Mouse (Mus musculus): ENCODE results near the gene Ccdc126.

The Ccdc126 gene

DNA sequence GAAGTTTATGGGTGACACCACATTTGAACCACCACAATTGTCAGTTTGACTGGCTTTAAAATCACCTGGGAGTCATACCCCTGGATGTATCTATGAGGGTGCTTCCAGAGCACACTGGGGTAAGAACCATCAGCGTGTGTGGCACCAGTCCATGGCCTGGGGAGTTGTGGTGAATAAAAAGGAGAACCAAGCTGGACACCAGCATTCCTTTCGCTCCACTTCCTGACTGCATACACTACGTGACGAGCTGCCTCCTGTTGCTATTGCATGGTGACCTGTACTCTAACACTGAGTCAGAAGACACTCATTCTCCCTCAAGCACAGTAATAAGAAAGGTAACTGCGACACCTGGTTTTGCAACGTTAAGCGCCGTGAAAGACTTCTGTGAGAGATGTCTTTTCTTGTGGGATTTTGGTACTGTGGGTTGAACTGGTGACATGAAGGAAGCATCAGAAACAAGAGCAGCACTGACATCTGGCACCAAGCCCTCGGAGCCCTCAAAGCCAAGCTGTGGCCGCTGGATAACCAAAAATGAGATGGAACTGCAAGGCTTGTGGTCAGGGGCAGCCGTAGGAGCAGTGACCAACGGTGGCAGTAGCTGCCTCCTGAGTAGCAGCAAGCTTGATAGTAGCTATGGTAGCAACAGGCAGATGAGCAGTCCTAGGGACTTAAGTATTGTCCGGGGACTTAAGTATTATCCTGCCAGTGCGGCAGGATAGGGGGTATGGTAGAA, 24.8 kb downstream of the Ccdc126 start:
- no peak for DNase-seq (ENCODE audit: extremely low read depth, low read depth, low spot score)

DNA sequence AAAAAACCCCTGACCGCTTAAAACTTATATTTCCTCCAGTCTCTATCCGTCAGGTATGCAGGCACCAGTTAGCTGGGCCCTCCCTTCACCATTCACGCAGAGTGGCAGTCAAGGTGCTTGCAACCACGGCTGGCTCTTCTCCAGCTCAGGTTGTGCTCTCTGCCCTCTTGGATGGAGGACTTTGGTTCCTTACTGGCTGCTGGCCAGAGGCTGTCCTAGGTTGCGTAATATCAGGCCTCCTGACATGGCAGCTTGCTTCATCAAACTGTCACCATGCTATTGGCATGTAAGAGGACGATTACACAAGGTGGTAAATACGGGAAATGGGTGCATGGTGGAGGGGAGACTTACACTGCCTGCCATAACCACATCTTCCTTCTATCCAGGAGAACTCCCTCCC, 30.8 kb downstream of the Ccdc126 start:
- DNase-seq (ENCODE audit: extremely low read depth, low read depth, low spot score), result no peak

DNA sequence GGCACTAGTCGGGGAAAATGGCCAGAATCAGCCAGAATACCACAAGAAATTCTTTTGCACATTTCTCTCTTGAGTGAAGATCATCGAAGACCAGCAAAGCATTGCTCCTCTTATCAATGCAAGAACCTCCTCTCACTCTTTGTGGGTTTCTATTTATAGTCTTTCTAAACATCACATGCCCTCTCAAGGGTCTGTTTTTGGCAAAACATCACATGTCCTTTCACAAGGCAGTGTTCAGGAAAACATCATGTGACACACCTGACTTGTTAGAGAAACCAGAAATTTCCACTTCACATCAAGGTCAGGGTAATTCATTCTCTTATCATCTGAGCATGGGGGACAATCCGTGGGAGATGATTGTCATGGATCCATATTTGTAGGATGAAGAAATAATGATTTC, 35.5 kb downstream of the Ccdc126 start:
- DNase-seq (ENCODE audit: extremely low read depth, low read depth, low spot score), result no peak

DNA sequence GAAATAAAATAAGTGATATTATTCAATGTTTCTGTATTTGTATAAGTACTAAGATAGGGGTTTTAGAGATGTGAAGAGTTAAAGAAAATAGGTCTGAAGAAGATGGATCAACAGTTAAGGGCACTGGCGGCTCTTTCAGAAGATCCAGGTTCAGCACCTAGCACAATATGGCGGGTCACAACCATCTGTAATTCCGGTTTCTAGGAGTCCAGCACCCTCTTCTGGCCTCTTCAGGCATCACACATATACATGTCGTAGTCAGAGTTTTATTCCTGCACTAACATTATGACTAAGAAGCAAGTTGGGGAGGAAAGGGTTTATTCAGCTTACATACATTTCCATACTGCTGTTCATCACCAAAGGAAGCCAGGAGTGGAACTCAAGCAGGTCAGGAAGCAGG, 36.1 kb downstream of the Ccdc126 start:
- DNase-seq (ENCODE audit: extremely low read depth, low read depth, low spot score), result no peak

DNA sequence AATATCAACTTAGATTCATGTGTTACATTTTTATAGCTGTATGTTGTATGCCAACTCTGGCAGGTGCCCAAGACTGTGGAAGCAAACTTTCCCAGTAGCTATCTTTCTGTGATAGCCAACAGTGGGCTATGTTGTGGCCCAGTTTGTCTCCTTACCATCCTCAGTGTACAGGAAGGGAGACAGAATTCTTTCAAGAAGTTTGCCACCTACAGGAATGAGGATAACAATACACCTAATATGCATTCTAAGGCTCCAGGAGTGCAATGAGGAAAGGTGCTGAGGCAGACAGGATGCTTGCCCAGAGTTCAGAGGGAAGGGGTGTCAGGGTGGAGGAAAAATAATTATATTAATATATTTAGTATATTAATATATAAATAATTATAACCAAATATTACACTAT, 41.3 kb downstream of the Ccdc126 start:
- no peak for DNase-seq (ENCODE audit: extremely low read depth, low read depth, low spot score)

DNA sequence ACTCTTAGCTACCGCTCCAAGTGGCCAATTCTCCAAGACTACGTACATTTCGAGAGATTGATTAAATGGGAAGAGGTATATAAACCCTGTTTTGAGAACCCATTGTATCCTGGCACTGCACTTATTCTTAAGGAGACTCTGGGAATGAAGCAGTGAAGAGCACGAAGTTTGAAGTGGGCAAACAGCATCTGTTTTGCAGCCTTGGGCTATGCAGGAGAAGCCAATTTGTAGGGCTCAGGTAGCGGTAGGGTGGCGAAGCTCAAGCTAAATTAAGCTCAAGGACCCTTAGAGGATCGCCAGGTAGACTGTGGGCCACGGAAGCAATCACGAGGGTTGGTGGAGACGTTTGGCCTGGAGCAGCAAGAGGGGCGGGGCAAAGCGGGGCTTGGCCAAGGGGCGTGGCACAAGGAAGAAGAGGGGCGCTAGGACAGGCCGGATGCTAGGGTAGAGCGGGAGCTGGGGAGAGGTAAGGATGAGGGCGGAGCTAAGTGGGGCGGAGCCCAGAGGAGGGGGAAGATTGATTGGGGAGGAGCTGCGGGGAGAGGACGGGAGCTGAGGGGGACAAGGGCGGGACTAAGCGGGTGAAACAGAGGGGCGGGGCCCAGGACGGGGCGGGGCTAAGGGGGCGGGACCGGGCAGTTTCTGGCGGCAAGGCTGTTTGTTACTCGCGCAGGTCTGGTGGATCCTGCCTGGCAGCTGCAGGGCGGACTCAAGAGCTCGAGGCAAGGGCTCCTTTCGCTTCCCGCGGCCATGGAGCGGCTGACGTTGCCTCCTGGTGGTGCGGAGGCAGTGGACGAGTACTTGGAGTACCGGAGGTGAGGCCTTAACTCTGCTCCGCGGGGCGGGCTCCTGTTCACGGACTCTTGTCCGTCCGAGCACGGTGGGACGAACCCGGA, 48.3 kb downstream of the Ccdc126 start, which contains the start of gene Fam221a:
Gene Fam221a (plus strand): TSS at position 581 of the 896 bp plus-strand sequence.
- no peak for DNase-seq (ENCODE audit: extremely low read depth, low read depth, low spot score)

DNA sequence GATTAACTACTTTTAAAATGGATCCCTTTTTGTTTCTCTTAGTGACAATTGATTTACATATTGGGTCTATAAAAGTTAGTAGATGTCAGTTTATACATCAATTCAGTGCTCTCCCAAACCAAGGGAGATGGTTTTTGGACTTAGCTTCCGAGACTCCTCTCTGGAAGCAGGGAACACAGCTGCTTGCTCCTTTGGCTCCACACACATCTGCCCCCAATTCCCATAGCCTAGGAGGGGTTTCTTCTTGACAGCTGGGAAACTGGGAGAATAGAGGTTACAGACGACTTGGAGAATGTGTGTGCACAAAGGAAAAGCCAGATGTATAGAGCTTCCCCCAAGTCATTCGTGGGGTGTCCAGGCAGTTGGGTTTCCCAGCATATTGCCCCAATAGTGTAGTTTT, 49.1 kb downstream of the Ccdc126 start:
- no peak for DNase-seq (ENCODE audit: extremely low read depth, low read depth, low spot score)

DNA sequence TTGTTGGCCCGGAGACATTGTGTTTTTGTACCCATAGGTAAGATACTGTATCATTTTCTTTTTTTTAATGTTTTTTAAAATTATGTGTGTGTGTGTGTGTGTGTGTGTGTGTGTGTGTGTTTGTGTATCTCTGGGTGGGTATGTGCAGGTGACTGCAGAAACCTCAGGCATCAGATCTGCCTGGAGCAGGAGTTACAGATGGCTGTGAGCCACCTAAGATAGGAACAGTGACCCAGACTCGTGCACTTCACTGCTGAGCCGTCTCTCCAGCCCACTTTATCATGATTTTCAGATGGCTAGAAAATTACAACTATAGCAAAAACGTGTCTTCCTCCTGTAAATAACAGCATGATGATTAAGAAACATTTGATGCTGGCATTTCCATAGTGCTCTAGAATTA, 53.6 kb downstream of the Ccdc126 start:
- no peak for DNase-seq (ENCODE audit: extremely low read depth, low read depth, low spot score)

DNA sequence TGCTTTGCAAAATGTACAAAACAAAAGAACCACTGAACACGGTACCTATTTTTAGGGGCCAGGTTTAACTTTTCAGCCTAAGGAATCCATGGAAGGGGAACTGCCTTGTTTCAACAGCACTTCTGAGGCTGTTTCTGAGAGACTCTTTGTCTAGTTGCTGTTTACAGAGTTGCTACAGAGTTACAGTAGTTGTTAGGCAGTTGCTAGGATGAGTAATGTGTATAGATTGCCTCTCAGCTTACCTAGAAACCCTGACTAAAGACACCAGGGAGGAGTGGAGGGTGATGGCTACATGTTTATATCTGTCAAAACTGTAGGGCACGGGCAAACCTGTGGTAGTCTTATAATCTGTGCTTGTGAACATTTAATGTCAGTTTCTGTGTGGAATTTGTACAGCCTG, 54.9 kb downstream of the Ccdc126 start:
- DNase-seq (ENCODE audit: extremely low read depth, low read depth, low spot score), result no peak

DNA sequence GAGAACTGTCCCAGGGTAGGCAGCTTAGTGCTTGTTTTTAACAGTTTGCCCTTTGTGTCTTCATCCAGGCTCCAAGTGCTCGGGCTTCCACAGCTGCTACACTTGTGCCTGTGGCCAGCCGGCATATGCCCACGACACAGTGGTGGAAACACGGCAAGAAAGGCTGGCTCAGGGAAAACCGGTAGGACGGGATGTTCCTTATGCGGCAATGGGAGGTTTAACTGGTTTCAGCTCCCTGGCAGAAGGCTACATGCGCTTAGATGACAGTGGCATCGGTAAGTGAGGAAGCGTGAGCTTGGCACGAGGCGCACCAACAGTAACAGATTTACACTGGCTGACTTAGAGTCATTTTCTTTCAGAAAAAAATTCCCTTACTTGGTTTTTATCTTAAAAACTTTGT, 59.3 kb downstream of the Ccdc126 start:
- DNase-seq (ENCODE audit: extremely low read depth, low read depth, low spot score), result peak; percentile 66
